Mouse (Mus musculus) MEL (cell line): ENCODE measurements around the gene Ociad1. TPM values are rescaled to one million over a fixed set of nuclear protein-coding genes. Genes with fewer than 3 reads are reported as not detected.

Experiments used
- DNase-seq: peaks from one replicate; pipeline ENCODE4 v3.0.0; 2011; ENCODE audit warnings: low read depth, low spot score
- H3K27ac ChIP-seq: 2 replicates; pipeline ENCODE4 v1.5.1; 2012; ENCODE audit warnings: low read depth, mild to moderate bottlenecking, control low read depth, low read length, moderate library complexity; ENCODE audit not compliant: control insufficient read depth
- H3K27me3 ChIP-seq, 2 experiments: fragments of 150-350 bp in 1 of 2; sonication (generic) in 1 of 2; 2 replicates each; pipeline ENCODE4 v1.6.1; 2012; ENCODE audit warnings: low read length in 2 of 2, mild to moderate bottlenecking in 2 of 2, improper control_type of control experiment in 1 of 2, moderate library complexity in 1 of 2; ENCODE audit not compliant: insufficient read depth in 2 of 2, control insufficient read depth in 1 of 2
- H3K36me3 ChIP-seq, 2 experiments: 2 replicates each; pipeline ENCODE4 v1.6.1; 2012 to 2014; ENCODE audit warnings: low read length in 2 of 2, improper control_type of control experiment in 1 of 2, inconsistent platforms in 1 of 2, mild to moderate bottlenecking in 1 of 2; ENCODE audit not compliant: insufficient read depth in 2 of 2, control insufficient read depth in 1 of 2
- H3K4me1 ChIP-seq, 2 experiments: fragments of 150-350 bp in 1 of 2; sonication (generic) in 1 of 2; 2 replicates each; pipeline ENCODE4 v1.6.1; 2012; ENCODE audit warnings: low read length in 2 of 2, improper control_type of control experiment in 1 of 2, mild to moderate bottlenecking in 1 of 2; ENCODE audit not compliant: insufficient read depth in 2 of 2, control insufficient read depth in 1 of 2
- H3K4me3 ChIP-seq, 2 experiments: fragments of 150-350 bp in 1 of 2; sonication (generic) in 1 of 2; 2 replicates each; pipeline ENCODE4 v1.5.1; 2012; ENCODE audit warnings: low read depth in 2 of 2, low read length in 2 of 2, mild to moderate bottlenecking in 2 of 2, moderate library complexity in 2 of 2, control low read depth in 1 of 2, improper control_type of control experiment in 1 of 2; ENCODE audit not compliant: control insufficient read depth in 1 of 2, insufficient read depth in 1 of 2
- H3K79me2 ChIP-seq: 2 replicates; pipeline ENCODE4 v1.6.1; 2012; ENCODE audit warnings: mild to moderate bottlenecking, low read length, moderate library complexity; ENCODE audit not compliant: control insufficient read depth, poor library complexity, insufficient read depth
- H3K9ac ChIP-seq: 2 replicates; pipeline ENCODE4 v1.6.1; 2012; ENCODE audit warnings: low read depth, mild to moderate bottlenecking, control low read depth, low read length, moderate library complexity; ENCODE audit not compliant: control insufficient read depth, poor library complexity, severe bottlenecking
- H3K9me3 ChIP-seq: fragments of 150-350 bp; sonication (generic); replicated peaks from 2 replicates; pipeline ENCODE4 v1.6.1; 2012; ENCODE audit warnings: mild to moderate bottlenecking, low read length, improper control_type of control experiment, moderate library complexity; ENCODE audit not compliant: insufficient read depth
- CHD1 ChIP-seq: IDR thresholded peaks from 2 replicates; pipeline ENCODE4 v1.6.1; 2012; ENCODE audit warnings: low read depth, mild to moderate bottlenecking, inconsistent platforms, low read length, improper control_type of control experiment
- CHD2 ChIP-seq: IDR thresholded peaks from 2 replicates; pipeline ENCODE4 v1.6.1; 2011; ENCODE audit warnings: low read length, improper control_type of control experiment
- E2F4 ChIP-seq: IDR thresholded peaks from 2 replicates; pipeline ENCODE4 v1.6.1; 2011; ENCODE audit warnings: low read depth, low read length, improper control_type of control experiment, borderline replicate concordance
- ELF1 ChIP-seq: IDR thresholded peaks from 2 replicates; pipeline ENCODE4 v1.6.1; 2014; ENCODE audit warnings: low read depth, mild to moderate bottlenecking, inconsistent platforms, low read length, improper control_type of control experiment, moderate library complexity
- EP300 ChIP-seq, 2 experiments: IDR thresholded peaks; 2 replicates each; pipeline ENCODE4 v1.6.1; 2011; ENCODE audit warnings: improper control_type of control experiment in 2 of 2, low read length in 2 of 2, low read depth in 1 of 2, mild to moderate bottlenecking in 1 of 2
- ETS1 ChIP-seq: IDR thresholded peaks from 2 replicates; pipeline ENCODE4 v1.6.1; 2012; ENCODE audit warnings: low read depth, mild to moderate bottlenecking, inconsistent platforms, low read length, improper control_type of control experiment, moderate library complexity
- GABPA ChIP-seq: IDR thresholded peaks from 2 replicates; pipeline ENCODE4 v1.6.1; 2012; ENCODE audit warnings: low read depth, mild to moderate bottlenecking, inconsistent platforms, low read length, improper control_type of control experiment, moderate library complexity
- KAT2A ChIP-seq: conservative IDR thresholded peaks from 2 replicates; pipeline ENCODE4 v1.6.1; 2012; ENCODE audit warnings: low read depth, low read length, improper control_type of control experiment, inconsistent platforms
- MAZ ChIP-seq: IDR thresholded peaks from 2 replicates; pipeline ENCODE4 v1.6.1; 2012; ENCODE audit warnings: low read depth, mild to moderate bottlenecking, inconsistent platforms, low read length, improper control_type of control experiment
- MEF2A ChIP-seq: IDR thresholded peaks from 2 replicates; pipeline ENCODE4 v1.6.1; 2014; ENCODE audit warnings: low read depth, mild to moderate bottlenecking, inconsistent platforms, low read length, improper control_type of control experiment; ENCODE audit not compliant: poor library complexity, insufficient replicate concordance, severe bottlenecking; ENCODE audit errors: extremely low read depth
- MYB ChIP-seq: IDR thresholded peaks from 2 replicates; pipeline ENCODE4 v1.6.1; 2011; ENCODE audit warnings: mild to moderate bottlenecking, low read depth, low read length, improper control_type of control experiment
- POLR2A ChIP-seq, 2 experiments: IDR thresholded peaks; 2 replicates each; pipeline ENCODE4 v1.6.1; 2011 to 2012; ENCODE audit warnings: low read length in 2 of 2, mild to moderate bottlenecking in 2 of 2, control low read depth in 1 of 2, improper control_type of control experiment in 1 of 2, low read depth in 1 of 2, moderate library complexity in 1 of 2; ENCODE audit not compliant: control insufficient read depth in 1 of 2, insufficient read depth in 1 of 2, poor library complexity in 1 of 2
- RAD21 ChIP-seq: IDR thresholded peaks from 2 replicates; pipeline ENCODE4 v1.6.1; 2011; ENCODE audit warnings: mild to moderate bottlenecking, low read depth, low read length, improper control_type of control experiment
- SIN3A ChIP-seq: IDR thresholded peaks from 2 replicates; pipeline ENCODE4 v1.6.1; 2012; ENCODE audit warnings: low read length, improper control_type of control experiment, inconsistent platforms
- TAL1 ChIP-seq: IDR thresholded peaks from 2 replicates; pipeline ENCODE4 v1.6.1; 2012; ENCODE audit warnings: mild to moderate bottlenecking, inconsistent platforms, low read length, moderate library complexity, mixed read lengths
- TBP ChIP-seq: IDR thresholded peaks from 2 replicates; pipeline ENCODE4 v1.8.0; 2011; ENCODE audit warnings: low read depth, low read length, improper control_type of control experiment
- USF1 ChIP-seq: IDR thresholded peaks from 2 replicates; pipeline ENCODE4 v1.6.1; 2014; ENCODE audit warnings: low read depth, mild to moderate bottlenecking, inconsistent platforms, low read length, improper control_type of control experiment, moderate library complexity
- USF2 ChIP-seq, 2 experiments: IDR thresholded peaks; 2 replicates each; pipeline ENCODE4 v1.6.1; 2011 to 2012; ENCODE audit warnings: improper control_type of control experiment in 2 of 2, low read length in 2 of 2, borderline replicate concordance in 1 of 2, inconsistent platforms in 1 of 2, low read depth in 1 of 2, mild to moderate bottlenecking in 1 of 2; ENCODE audit not compliant: insufficient read depth in 1 of 2
- ZC3H11A ChIP-seq: IDR thresholded peaks from 2 replicates; pipeline ENCODE4 v1.6.1; 2012; ENCODE audit warnings: low read depth, mild to moderate bottlenecking, inconsistent platforms, low read length, improper control_type of control experiment
- ZKSCAN1 ChIP-seq: IDR thresholded peaks from 2 replicates; pipeline ENCODE4 v1.6.1; 2012; ENCODE audit warnings: low read depth, mild to moderate bottlenecking, inconsistent platforms, low read length, improper control_type of control experiment, moderate library complexity
- ZMIZ1 ChIP-seq: IDR thresholded peaks from 2 replicates; pipeline ENCODE4 v1.6.1; 2012; ENCODE audit warnings: low read depth, mild to moderate bottlenecking, inconsistent platforms, low read length, improper control_type of control experiment, moderate library complexity
- ZNF384 ChIP-seq: IDR thresholded peaks from 2 replicates; pipeline ENCODE4 v1.6.1; 2012; ENCODE audit warnings: low read depth, mild to moderate bottlenecking, inconsistent platforms, low read length, improper control_type of control experiment
- polyA plus RNA-seq, 2 experiments: library from polyadenylated mRNA; stranded (reverse) in 1 of 2; unstranded in 1 of 2; fragments of >175 nt in 1 of 2; fragments of >200 nt in 1 of 2; gene quantifications; 2 replicates each; pipeline versions ENCODE4 v1.2.1 to v1.2.4; 2012; ENCODE audit warnings: low replicate concordance in 2 of 2, low read depth in 1 of 2; ENCODE audit not compliant: insufficient read length in 2 of 2, insufficient read depth in 1 of 2, missing spikeins in 1 of 2
- total RNA-seq: library from RNA; depleted of rRNA; stranded (reverse); fragments of 300-350 nt; gene quantifications from 2 replicates; pipeline ENCODE4 v1.2.3, GENCODE M21; 2012

Gene Ociad1
- total and polyA plus RNA-seq, 3 experiments: 110 to 221 TPM; not detected in 1

GRCm38 (mm10) chr5:73324526-73325170 is 32.1 kb downstream of the Ociad1 start:
- Histone ChIP-seq H3K79me2 (no peaks in the 10 kb centered on the region), H3K27me3 (no peaks in the 10 kb centered on the region), H3K36me3 (no peaks in the 10 kb centered on the region), H3K9ac (no peak overlapping the region), H3K9me3 (no peaks in the 10 kb centered on the region), H3K27ac (no peak overlapping the region), H3K4me1 (no peaks in the 10 kb centered on the region), H3K4me3 (no peak overlapping the region)
- DNase-seq: no peak
- no peak for TF ChIP-seq KAT2A
- TF ChIP-seq TAL1: no peak
- TF ChIP-seq POLR2A (IDR thresholded peaks at IDR 0.05; ENCODE audit: control insufficient read depth in 1 of 2, insufficient read depth in 1 of 2, low read depth in 1 of 2, low read length in 2 of 2, poor library complexity in 1 of 2): no peak
- no peak for TF ChIP-seq USF2 (IDR thresholded peaks at IDR 0.05; ENCODE audit: borderline replicate concordance in 1 of 2, insufficient read depth in 1 of 2, low read depth in 1 of 2, low read length in 2 of 2)
- TF ChIP-seq SIN3A: no peak
- TF ChIP-seq TBP: no peak
- no peak for TF ChIP-seq USF1
- no peak for TF ChIP-seq MEF2A
- TF ChIP-seq CHD2: no peak
- no peak for TF ChIP-seq MYB
- TF ChIP-seq ETS1: no peak
- no peak for TF ChIP-seq ZMIZ1
- no peak for TF ChIP-seq E2F4
- TF ChIP-seq MAZ: no peak
- TF ChIP-seq ZKSCAN1: no peak
- TF ChIP-seq ZC3H11A: no peak

DNA sequence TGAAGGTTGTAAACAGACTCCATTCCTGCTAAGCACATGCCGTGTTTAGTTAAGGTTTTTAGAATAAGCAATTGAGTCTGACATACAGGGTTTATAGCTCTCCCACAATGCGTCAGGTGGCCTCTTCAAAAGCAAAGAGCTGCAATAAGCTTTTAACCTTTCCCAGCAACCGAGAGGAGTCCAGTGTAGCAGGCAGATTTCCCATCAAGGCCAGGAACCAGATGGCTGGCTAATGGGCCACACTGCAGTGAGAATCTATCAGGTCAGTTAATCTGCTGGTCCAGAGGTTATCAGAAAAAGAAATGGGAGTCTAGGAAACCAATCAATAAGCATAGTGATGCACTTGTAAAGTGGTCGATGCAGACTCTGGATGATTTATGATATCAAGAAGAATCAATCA is 38.4 kb downstream of the Ociad1 start:
- Histone ChIP-seq H3K9me3 (no peaks in the 10 kb centered on the region), H3K4me1 (no peaks in the 10 kb centered on the region), H3K36me3 (no peaks in the 10 kb centered on the region), H3K79me2 (no peaks in the 10 kb centered on the region), H3K27ac (no peak overlapping the region), H3K9ac (no peak overlapping the region), H3K4me3 (no peak overlapping the region), H3K27me3 (no peaks in the 10 kb centered on the region)
- no peak for DNase-seq
- no peak for TF ChIP-seq MAZ
- no peak for TF ChIP-seq RAD21
- TF ChIP-seq EP300 (IDR thresholded peaks at IDR 0.05; ENCODE audit: low read depth in 1 of 2, low read length in 2 of 2): no peak
- TF ChIP-seq E2F4: no peak
- TF ChIP-seq ELF1: no peak
- no peak for TF ChIP-seq GABPA
- TF ChIP-seq ZKSCAN1: no peak
- TF ChIP-seq ZNF384: no peak
- no peak for TF ChIP-seq CHD2
- TF ChIP-seq CHD1: no peak
